14 mouse cellular contexts compared by ENCODE assay signal in genomic region chrX:137805484-137806200, GRCm38 (mm10).
DNase-seq lines count a peak whose midpoint lies in the region; ATAC-seq and TF ChIP-seq lines count a peak whose summit lies in the region.
"Had no signal": no experiment of that assay in that cellular context is flagged by ENCODE, and none has a peak within 500 bp of the region (broad histone marks: within the 10 kb centered on the region; RNA-seq: fewer than 3 reads in every experiment).

No protein-coding gene starts in this region.

- no peak overlapping the region for H3K4me3 ChIP-seq in forebrain, embryonic 13.5 days
- H3K4me3 ChIP-seq in forebrain, embryonic 11.5 days (ENCODE audit: low read depth, low read length), result no peak overlapping the region
- no peak overlapping the region for H3K4me3 ChIP-seq in forebrain, embryonic 14.5 days (ENCODE audit: low read depth, low read length)
- H3K4me3 ChIP-seq in hindbrain, postnatal 0 days (ENCODE audit: low read length), result no peak overlapping the region
- H3K4me3 ChIP-seq in neural tube, embryonic 14.5 days (ENCODE audit: low read depth, low read length), result no peak overlapping the region
- H3K4me3 ChIP-seq in kidney, embryonic 16.5 days (ENCODE audit: low read length), result no peak overlapping the region
- H3K4me3 ChIP-seq: heart, embryonic 15.5 days; limb, embryonic 12.5 days had no signal

- H3K4me1 ChIP-seq in forebrain, embryonic 13.5 days, result no peaks in the 10 kb centered on the region
- no peaks in the 10 kb centered on the region for H3K4me1 ChIP-seq in forebrain, embryonic 11.5 days (replicated peaks; ENCODE audit: control insufficient read depth, insufficient read depth, low read length)
- no peaks in the 10 kb centered on the region for H3K4me1 ChIP-seq in forebrain, embryonic 14.5 days (ENCODE audit: control insufficient read depth, insufficient read depth, low read length)
- H3K4me1 ChIP-seq in hindbrain, postnatal 0 days (ENCODE audit: insufficient read depth, low read length), result no peaks in the 10 kb centered on the region
- no peaks in the 10 kb centered on the region for H3K4me1 ChIP-seq in neural tube, embryonic 14.5 days (ENCODE audit: control insufficient read depth, insufficient read depth, low read length)
- no peaks in the 10 kb centered on the region for H3K4me1 ChIP-seq in kidney, embryonic 16.5 days (ENCODE audit: insufficient read depth, low read length)
- H3K4me1 ChIP-seq: heart, embryonic 15.5 days; limb, embryonic 12.5 days had no signal

- no peaks in the 10 kb centered on the region for H3K36me3 ChIP-seq in forebrain, embryonic 13.5 days (ENCODE audit: poor library complexity, severe bottlenecking)
- no peaks in the 10 kb centered on the region for H3K36me3 ChIP-seq in forebrain, embryonic 11.5 days (ENCODE audit: control insufficient read depth, insufficient read depth, low read length)
- no peaks in the 10 kb centered on the region for H3K36me3 ChIP-seq in forebrain, embryonic 14.5 days (ENCODE audit: control insufficient read depth, insufficient read depth, low read length)
- no peaks in the 10 kb centered on the region for H3K36me3 ChIP-seq in hindbrain, postnatal 0 days (ENCODE audit: insufficient read depth, low read length)
- no peaks in the 10 kb centered on the region for H3K36me3 ChIP-seq in neural tube, embryonic 14.5 days (ENCODE audit: control insufficient read depth, insufficient read depth, low read length)
- H3K36me3 ChIP-seq in kidney, embryonic 16.5 days (ENCODE audit: insufficient read depth, low read length), result no peaks in the 10 kb centered on the region
- H3K36me3 ChIP-seq: heart, embryonic 15.5 days; limb, embryonic 12.5 days had no signal

- no peaks in the 10 kb centered on the region for H3K9me3 ChIP-seq in forebrain, embryonic 13.5 days (replicated peaks)
- no peaks in the 10 kb centered on the region for H3K9me3 ChIP-seq in forebrain, embryonic 11.5 days (ENCODE audit: control insufficient read depth, low read length)
- H3K9me3 ChIP-seq in forebrain, embryonic 14.5 days (replicated peaks; ENCODE audit: control insufficient read depth, low read length), result no peaks in the 10 kb centered on the region
- H3K9me3 ChIP-seq in hindbrain, postnatal 0 days (ENCODE audit: low read length), result no peaks in the 10 kb centered on the region
- H3K9me3 ChIP-seq in neural tube, embryonic 14.5 days (ENCODE audit: control insufficient read depth, low read length), result no peaks in the 10 kb centered on the region
- H3K9me3 ChIP-seq in kidney, embryonic 16.5 days (ENCODE audit: low read length), result no peaks in the 10 kb centered on the region
- H3K9me3 ChIP-seq: heart, embryonic 15.5 days; limb, embryonic 12.5 days had no signal

- TF ChIP-seq CTCF in hindbrain, postnatal 0 days (IDR thresholded peaks at IDR 0.05; ENCODE audit: low read depth), result no peak; the same call in 1 of the 2 replicates

- peak; percentile 82 for ATAC-seq in forebrain, embryonic 13.5 days
- no peak; the same call in 1 of the 2 replicates for ATAC-seq in forebrain, embryonic 11.5 days (replicated peaks; ENCODE audit: low FRiP score)
- ATAC-seq in forebrain, embryonic 14.5 days, result peak; percentile 86
- ATAC-seq in hindbrain, postnatal 0 days, result peak; percentile 72
- peak; percentile 82 for ATAC-seq in neural tube, embryonic 14.5 days (ENCODE audit: low read depth)
- no peak for ATAC-seq in kidney, embryonic 16.5 days (ENCODE audit: low FRiP score, low TSS enrichment)
- ATAC-seq: activated CD4-positive, CD25-positive, alpha-beta regulatory T cell, adult 4 months had no signal

- no peak overlapping the region for H3K9ac ChIP-seq in forebrain, embryonic 13.5 days
- no peak overlapping the region for H3K9ac ChIP-seq in forebrain, embryonic 11.5 days (ENCODE audit: low read length)
- no peak overlapping the region for H3K9ac ChIP-seq in forebrain, embryonic 14.5 days (ENCODE audit: low read length)
- no peak overlapping the region for H3K9ac ChIP-seq in hindbrain, postnatal 0 days (replicated peaks; ENCODE audit: low read length)
- no peak overlapping the region for H3K9ac ChIP-seq in neural tube, embryonic 14.5 days (replicated peaks; ENCODE audit: low read depth, low read length)
- H3K9ac ChIP-seq in kidney, embryonic 16.5 days (replicated peaks; ENCODE audit: low read length), result no peak overlapping the region
- H3K9ac ChIP-seq: heart, embryonic 15.5 days; limb, embryonic 12.5 days had no signal

- WGBS in forebrain, embryonic 13.5 days, result 50% methylated on average over 6 of the region's 6 CpGs
- 70% methylated on average over 6 of the region's 6 CpGs for WGBS in forebrain, embryonic 11.5 days
- 53% methylated on average over 6 of the region's 6 CpGs for WGBS in forebrain, embryonic 14.5 days
- WGBS in hindbrain, postnatal 0 days, result 45% methylated on average over 6 of the region's 6 CpGs
- WGBS in neural tube, embryonic 14.5 days, result 26% methylated on average over 6 of the region's 6 CpGs
- WGBS in kidney, embryonic 16.5 days, result 64% methylated on average over 6 of the region's 6 CpGs

- H3K4me2 ChIP-seq in forebrain, embryonic 13.5 days, result no peak overlapping the region
- H3K4me2 ChIP-seq in forebrain, embryonic 11.5 days (ENCODE audit: low read depth, low read length, severe bottlenecking), result no peak overlapping the region
- H3K4me2 ChIP-seq in forebrain, embryonic 14.5 days (ENCODE audit: low read length), result no peak overlapping the region
- no peak overlapping the region for H3K4me2 ChIP-seq in hindbrain, postnatal 0 days (ENCODE audit: low read depth, low read length)
- H3K4me2 ChIP-seq in neural tube, embryonic 14.5 days (ENCODE audit: low read depth, low read length), result no peak overlapping the region
- no peak overlapping the region for H3K4me2 ChIP-seq in kidney, embryonic 16.5 days (replicated peaks; ENCODE audit: low read depth, low read length)
- H3K4me2 ChIP-seq: heart, embryonic 15.5 days; limb, embryonic 12.5 days had no signal

- peak overlapping the region; percentile 57 for H3K27ac ChIP-seq in forebrain, embryonic 13.5 days
- H3K27ac ChIP-seq in forebrain, embryonic 11.5 days (ENCODE audit: low read depth, low read length), result no peak overlapping the region
- H3K27ac ChIP-seq in forebrain, embryonic 14.5 days (ENCODE audit: low read depth, low read length), result peak overlapping the region; percentile 52; the same call in 1 of the 2 replicates
- H3K27ac ChIP-seq in hindbrain, postnatal 0 days, result no peak overlapping the region
- peak overlapping the region; percentile 62; the same call in 1 of the 2 replicates for H3K27ac ChIP-seq in neural tube, embryonic 14.5 days (ENCODE audit: low read depth, low read length)
- no peak overlapping the region for H3K27ac ChIP-seq in kidney, embryonic 16.5 days (ENCODE audit: low read length)
- H3K27ac ChIP-seq: heart, embryonic 15.5 days; limb, embryonic 12.5 days had no signal

- H3K27me3 ChIP-seq in forebrain, embryonic 13.5 days, result no peaks in the 10 kb centered on the region
- no peaks in the 10 kb centered on the region for H3K27me3 ChIP-seq in forebrain, embryonic 11.5 days (ENCODE audit: control insufficient read depth, insufficient read depth, low read length)
- 0 out of 2 replicates have a peak, but pooled peaks cover 3% of the 10 kb centered on the region for H3K27me3 ChIP-seq in forebrain, embryonic 14.5 days (replicated peaks; ENCODE audit: control insufficient read depth, insufficient read depth, low read length)
- no peaks in the 10 kb centered on the region for H3K27me3 ChIP-seq in hindbrain, postnatal 0 days (ENCODE audit: insufficient read depth, low read length)
- H3K27me3 ChIP-seq in neural tube, embryonic 14.5 days (ENCODE audit: control insufficient read depth, insufficient read depth, low read length), result no peaks in the 10 kb centered on the region
- no peaks in the 10 kb centered on the region for H3K27me3 ChIP-seq in kidney, embryonic 16.5 days (ENCODE audit: insufficient read depth, low read length)
- H3K27me3 ChIP-seq: heart, embryonic 15.5 days had no signal

- DNase-seq in forebrain, embryonic 11.5 days (ENCODE audit: low spot score), result no peak
- DNase-seq in forebrain, embryonic 14.5 days (ENCODE audit: low spot score), result peak; percentile 53
- peak; percentile 31 for DNase-seq in hindbrain, postnatal 0 days (ENCODE audit: low spot score)
- no peak for DNase-seq in thymus, postnatal 10 days (ENCODE audit: low spot score in 2 of 2)
- DNase-seq: gastrocnemius, postnatal 14 days; kidney, adult 11 months; lung, adult 18-20 months; thymus, adult 2 months had no signal

Comparison
In these comparisons a context has a peak if more than half of its experiments do, and no peak if none do; other contexts are left out.
1. ATAC-seq: peak in forebrain, embryonic 13.5 days (single experiment), forebrain, embryonic 14.5 days (single experiment), hindbrain, postnatal 0 days (single experiment) and neural tube, embryonic 14.5 days (single experiment); none in forebrain, embryonic 11.5 days (single experiment) and kidney, embryonic 16.5 days (single experiment).
2. H3K27ac ChIP-seq: peak in forebrain, embryonic 13.5 days (single experiment), forebrain, embryonic 14.5 days (single experiment) and neural tube, embryonic 14.5 days (single experiment); none in forebrain, embryonic 11.5 days (single experiment), hindbrain, postnatal 0 days (single experiment) and kidney, embryonic 16.5 days (single experiment).
3. DNase-seq: peak in forebrain, embryonic 14.5 days (single experiment) and hindbrain, postnatal 0 days (single experiment); none in forebrain, embryonic 11.5 days (single experiment) and thymus, postnatal 10 days (0 of 2).